Mouse (Mus musculus) left cerebral cortex, adult 11 months (tissue): ENCODE measurements around the gene Olfr819.
"Not testable (repeated sequence)": the region's sequence is repeated elsewhere in the genome, so short reads cannot be mapped to it uniquely, and the experiment has no call there.

Source experiments
- DNase-seq: peaks from one replicate; pipeline ENCODE4 v3.0.0; 2022; ENCODE audit warnings: low spot score

Olfr819 gene

GRCm38 (mm10) chr10:129967166-129967565, at the start of gene Olfr819:
Olfr819 (minus strand) TSS chr10:129967266.
- not testable (repeated sequence) for DNase-seq

GRCm38 (mm10) chr10:130012321-130012720, 45.3 kb upstream of the Olfr819 start, which contains the start of gene Olfr820:
Olfr820 (plus strand) TSS chr10:130012621.
- DNase-seq: no peak

GRCm38 (mm10) chr10:130005366-130005765, 38.3 kb upstream of the Olfr819 start:
- not testable (repeated sequence) for DNase-seq

- DNase-seq: not testable (repeated sequence)
These were observed 37.0 kb upstream of the Olfr819 start for GRCm38 (mm10) chr10:130004104-130004503.

- DNase-seq: not testable (repeated sequence)
These were observed 17.9 kb upstream of the Olfr819 start, which contains the start of gene Gm10310 for GRCm38 (mm10) chr10:129984962-129985361. Gm10310 (minus strand) TSS chr10:129985062.

GRCm38 (mm10) chr10:129981867-129982266, 14.8 kb upstream of the Olfr819 start:
- DNase-seq: not testable (repeated sequence)

- DNase-seq: not testable (repeated sequence)
These were observed 9.0 kb upstream of the Olfr819 start, which contains the start of gene Olfr247 for GRCm38 (mm10) chr10:129976040-129976439. Olfr247 (minus strand) TSS chr10:129976140.

- DNase-seq: not testable (repeated sequence)
These were observed 5.9 kb upstream of the Olfr819 start for GRCm38 (mm10) chr10:129972994-129973393.

- not testable (repeated sequence) for DNase-seq
These were observed 834 bp downstream of the Olfr819 start for GRCm38 (mm10) chr10:129966232-129966631.

- DNase-seq: no peak
These were observed 18.1 kb downstream of the Olfr819 start, which contains the start of gene Olfr818 for GRCm38 (mm10) chr10:129949000-129949399. Olfr818 (minus strand) TSS chr10:129949100.

- no peak for DNase-seq
These were observed 51.6 kb downstream of the Olfr819 start, which contains the start of gene Olfr816 for GRCm38 (mm10) chr10:129915497-129915896. Olfr816 (minus strand) TSS chr10:129915597.
